Mouse (Mus musculus) gastrocnemius, adult 8-10 months (tissue): ENCODE results near the gene Gm49711. TPM values are rescaled to one million over a fixed set of nuclear protein-coding genes. Genes with fewer than 3 reads are reported as not detected.
A peak's percentile ranks its signal among the peaks of the same experiment; 100 is the strongest.

ENCODE experiments used
- DNase-seq, 2 experiments: peaks; one replicate each; pipeline ENCODE4 v3.0.0; 2022; ENCODE audit warnings: low spot score in 2 of 2
- total RNA-seq, 4 experiments: library from RNA; stranded (reverse); gene quantifications; 2 replicates each; pipeline ENCODE4 v1.2.4; 2022

Gm49711 gene
- total RNA-seq, 4 experiments from 2014 or later: not detected

DNA sequence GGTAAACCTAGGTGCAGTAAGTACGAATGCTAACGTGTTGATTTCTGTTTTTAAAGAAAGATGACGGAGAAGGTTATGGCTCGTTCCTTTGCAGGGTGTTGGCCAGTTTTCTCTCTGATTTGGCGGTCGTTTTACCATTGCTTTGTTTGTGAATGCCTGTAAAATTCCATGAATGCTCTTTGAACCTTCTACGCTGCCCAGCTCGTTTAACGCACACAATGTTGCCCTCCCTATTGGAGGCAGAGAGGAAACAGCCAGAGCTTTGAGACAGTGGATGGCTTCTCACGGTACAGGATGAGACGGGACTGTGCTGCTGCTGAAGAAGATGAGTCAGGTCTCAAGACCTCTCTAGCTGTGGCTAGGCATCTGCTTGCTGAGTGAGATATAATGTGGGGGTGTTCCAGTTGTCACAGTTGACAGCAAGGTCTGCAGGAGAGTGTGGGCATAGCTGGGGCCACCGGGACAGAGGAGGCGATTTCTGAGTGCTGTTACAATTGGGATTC, 60.9 kb downstream of the Gm49711 start:
- no peak for DNase-seq

GRCm38 (mm10) chr16:92120899-92121531, 62.9 kb downstream of the Gm49711 start:
- DNase-seq: no peak

DNA sequence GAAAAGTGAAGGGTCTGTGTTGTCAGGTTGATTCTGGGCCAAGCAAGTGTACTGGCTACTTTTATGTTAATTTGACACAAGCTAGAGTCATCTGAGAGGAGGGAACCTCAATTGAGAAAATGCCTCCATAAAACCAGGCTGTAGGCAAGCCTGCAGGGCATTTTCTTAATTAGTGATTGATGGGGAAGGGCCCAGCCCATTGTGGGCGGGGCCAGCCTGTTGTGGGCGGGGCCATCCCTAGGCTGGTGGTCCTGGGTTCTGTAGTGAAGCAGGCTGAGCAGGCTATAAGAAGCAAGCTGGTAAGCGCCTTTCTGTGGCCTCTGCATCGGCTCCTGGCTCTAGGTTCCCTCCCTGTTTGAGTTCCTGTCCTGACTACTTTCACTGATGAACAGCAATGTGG, 69.1 kb downstream of the Gm49711 start:
- no peak for DNase-seq

DNA sequence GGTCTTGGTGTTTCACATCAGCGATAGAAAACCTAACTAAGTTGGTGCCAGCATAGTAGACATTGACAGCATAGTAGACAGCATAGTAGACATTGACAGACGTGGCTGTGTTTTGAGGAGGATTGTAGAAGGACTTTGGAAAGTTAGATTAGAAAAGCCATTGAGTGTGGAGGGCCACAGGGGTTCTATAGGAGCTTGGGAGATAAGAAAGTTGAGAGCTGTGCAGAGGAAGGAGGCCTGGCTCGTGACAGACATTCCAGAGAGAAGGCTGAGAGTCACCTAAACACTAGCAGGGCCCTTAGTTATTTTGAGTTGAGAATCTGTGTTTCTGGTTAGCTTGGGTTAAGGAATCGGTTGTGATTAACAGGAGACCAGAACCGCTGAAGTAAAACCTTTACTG, 69.5 kb downstream of the Gm49711 start:
- no peak for DNase-seq

DNA sequence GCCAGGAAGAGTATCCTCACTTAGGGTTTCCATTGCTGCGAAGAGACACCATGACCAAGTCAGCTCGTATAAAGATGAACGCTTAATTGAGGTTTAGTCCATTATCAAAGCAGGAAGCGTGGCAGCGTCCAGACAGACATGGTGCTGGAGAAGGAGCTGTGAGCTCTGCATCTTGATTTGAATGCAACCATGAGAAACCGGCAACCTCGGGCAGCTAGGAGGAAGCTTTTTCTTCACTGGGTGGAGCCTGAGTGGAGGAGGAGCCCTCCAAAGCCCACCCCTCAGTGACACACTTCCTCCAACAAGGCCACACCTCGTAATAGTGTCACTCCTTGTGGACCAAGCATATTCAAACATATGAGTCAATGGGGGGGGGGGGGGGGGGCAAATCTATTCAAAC, 71.7 kb downstream of the Gm49711 start:
- DNase-seq: no peak

DNA sequence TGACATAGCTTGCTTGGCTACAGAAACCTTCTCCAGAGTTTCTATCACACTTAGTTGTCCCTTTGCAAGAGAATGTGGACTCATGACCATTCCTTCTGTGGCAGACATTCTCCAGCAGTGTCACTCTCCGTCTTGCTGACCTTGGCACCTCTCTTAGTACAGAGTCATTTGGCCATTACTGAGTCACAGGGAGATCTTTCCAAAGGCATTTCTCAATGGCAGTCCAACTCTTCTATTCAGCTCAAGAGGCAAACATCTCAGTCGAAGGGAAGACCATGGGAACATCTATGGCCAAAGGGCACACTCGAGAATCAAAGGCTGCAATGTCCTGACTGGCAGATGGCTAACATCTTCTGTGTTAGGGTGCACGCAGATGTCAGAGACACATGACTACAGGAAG, 74.4 kb downstream of the Gm49711 start:
- DNase-seq: no peak

DNA sequence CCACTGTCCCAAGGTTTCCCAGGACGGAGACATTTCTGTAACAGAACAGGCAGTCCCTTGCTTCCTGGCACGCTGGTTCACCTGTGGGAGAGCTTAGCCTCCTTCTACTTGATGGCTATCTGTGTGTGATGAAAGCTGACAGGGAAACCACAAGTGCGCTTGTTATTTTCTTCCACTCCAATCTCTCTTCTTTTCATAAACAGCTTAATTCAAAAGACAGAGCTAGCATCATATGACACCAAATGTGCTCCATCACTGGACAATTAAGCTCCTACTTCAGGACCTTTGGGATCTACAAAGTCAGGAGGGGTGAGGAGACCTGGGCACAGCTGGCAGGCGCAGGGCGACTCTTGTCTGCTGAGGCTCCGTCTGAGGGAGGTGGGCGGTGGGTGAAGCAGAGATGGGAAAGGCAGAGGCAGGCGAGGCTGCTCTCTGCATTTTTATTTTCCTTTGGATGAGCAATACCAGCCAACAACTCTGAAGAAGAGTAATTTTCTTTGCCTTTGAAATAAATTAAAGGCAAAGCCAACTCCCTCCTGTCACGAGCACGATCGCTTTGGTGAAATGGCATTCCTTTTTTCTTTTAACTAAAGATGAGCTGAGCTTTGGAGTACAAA, 76.1 kb downstream of the Gm49711 start:
- DNase-seq: no peak

DNA sequence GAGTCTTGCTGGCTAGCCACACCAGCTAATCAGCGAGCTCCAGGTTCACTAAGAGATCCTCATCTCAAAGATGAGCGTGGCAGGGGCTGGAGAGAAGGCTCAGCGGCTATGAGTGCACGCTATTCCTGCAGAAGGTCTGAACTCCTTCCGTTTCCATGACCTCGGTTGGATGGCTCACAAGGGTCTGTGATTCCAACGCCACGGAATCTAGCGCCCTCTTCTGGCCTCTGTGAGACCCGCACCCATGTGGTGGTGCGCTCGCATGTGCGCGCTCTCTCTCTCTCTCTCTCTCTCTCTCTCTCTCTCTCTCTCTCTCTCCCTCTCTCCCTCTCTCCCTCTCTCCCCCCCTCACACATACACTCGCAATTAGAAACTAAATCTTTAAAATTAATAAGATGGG, 78.2 kb downstream of the Gm49711 start:
- DNase-seq: no peak

DNA sequence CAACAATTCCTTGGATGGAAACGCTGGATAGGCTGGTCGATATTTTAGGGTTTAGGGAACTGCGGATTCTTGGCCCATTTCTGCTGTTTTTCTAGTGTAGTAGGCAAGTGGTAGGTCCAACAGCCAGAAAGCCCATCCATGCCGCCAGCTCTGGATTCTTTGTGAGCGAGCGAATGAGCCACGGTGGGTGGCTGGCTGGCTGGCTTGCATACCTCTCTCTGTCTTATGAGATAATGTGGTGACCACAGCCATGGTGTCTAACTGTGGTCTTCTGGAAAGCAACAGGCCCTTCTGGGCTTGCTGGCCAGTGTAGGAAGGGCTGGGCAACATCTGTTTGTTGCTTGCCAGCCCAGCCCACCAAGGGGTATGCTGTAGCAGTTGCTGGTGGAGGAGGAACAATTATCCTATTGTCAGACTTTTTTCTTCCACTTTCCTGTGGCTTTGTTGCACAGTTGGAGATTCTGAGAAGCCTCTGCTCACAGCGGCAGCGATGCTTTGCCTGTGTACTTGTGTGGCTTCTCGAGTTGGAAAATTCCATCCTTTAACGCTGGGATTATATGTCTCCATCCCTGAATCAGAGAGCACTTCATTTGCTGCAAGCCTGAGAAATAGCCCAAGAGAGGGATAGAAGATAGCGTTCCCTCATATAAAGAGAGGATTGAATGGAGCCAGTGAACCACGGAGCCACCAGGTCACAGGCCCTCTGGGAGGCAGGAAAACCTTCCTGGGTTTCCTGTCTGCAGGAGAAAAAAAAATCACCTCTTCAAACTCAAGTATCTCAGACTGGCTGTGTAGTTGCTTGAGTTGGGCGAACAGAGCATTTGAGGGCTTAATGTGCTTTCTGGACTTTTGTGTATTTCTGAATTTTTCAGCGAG, 81.5 kb downstream of the Gm49711 start:
- no peak for DNase-seq

DNA sequence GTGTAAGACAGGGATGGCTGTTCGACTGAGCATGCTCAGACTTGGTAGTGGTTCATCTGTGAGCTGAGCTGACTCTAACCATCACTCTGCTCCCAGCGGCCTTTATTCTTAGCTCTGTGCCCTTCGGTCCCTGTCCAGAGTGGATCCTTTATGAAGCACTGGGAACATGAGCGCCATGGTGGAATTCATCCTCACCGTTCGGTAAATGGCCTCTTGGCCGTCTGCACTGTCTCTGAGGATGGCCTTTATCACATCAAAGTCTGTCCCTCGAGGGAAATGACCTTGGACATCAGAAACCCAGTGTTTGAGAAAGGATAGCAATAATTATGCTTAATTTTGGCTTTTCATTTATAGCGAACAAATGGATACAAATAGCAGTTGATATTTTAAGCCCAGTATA, 82.2 kb downstream of the Gm49711 start:
- DNase-seq: no peak

DNA sequence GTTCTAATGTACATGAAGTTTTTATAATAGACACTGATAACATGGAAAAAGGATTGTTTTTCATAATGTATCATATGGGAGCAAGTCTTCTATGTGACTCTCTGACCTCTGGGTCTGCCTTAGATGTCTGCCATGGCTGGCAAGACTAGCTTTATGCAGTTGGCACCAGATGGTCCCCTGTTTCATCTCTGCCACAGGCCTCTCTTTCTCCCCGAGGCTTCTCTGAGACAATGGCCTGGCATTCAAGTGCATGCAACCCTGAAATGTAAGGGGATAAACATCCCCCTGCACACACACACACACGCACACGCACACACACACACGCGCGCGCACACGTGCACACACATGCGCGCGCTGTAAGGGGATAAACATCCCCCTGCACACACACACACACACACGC, 82.9 kb downstream of the Gm49711 start:
- no peak for DNase-seq

DNA sequence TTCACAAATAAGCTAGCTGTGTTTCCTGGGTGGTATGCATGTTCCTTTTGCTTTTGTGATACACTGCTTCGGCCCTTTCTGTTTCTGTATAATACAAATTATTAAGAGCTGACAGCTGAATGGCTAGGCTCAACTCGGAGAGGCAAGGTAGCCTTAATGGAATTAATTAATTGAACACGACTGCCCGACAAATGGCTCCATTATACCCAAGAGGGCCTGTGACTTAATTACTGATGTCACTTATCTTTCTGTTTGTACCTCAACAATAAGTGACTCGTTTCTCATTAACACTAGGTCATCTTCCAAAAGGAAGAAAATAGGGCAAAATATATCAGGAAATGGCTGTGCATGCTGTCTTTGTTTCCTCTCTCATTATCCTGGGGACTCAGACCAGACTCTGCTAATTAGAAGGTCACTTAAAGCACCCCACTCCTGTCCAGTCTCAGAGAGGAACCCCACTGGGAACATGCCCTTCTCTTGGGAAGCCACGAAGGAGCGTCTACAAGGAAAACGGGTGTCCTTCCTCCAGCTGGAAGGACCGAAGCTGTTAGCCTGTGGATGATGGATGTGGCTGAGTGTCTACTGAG, 84.4 kb downstream of the Gm49711 start:
- no peak for DNase-seq

GRCm38 (mm10) chr16:92147631-92148366, 89.7 kb downstream of the Gm49711 start:
- no peak for DNase-seq

DNA sequence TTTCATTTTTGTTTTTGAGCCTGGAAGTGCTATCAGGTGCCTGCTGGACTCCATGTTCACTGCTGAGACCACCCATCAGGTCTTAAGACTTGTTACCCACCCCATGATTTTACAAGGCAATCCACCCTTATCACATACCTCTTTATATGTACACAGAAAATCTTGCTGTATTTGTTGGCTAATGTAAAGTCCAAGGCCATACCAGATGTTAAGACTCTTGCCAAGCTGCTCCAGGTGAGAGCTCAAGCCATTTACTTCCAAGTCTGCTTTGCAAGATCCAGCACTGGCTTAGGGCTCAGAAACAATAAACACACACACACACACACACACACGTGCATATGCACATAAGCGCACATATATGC, 90.2 kb downstream of the Gm49711 start:
- no peak for DNase-seq

GRCm38 (mm10) chr16:92150975-92151374, 92.9 kb downstream of the Gm49711 start:
- DNase-seq: no peak

DNA sequence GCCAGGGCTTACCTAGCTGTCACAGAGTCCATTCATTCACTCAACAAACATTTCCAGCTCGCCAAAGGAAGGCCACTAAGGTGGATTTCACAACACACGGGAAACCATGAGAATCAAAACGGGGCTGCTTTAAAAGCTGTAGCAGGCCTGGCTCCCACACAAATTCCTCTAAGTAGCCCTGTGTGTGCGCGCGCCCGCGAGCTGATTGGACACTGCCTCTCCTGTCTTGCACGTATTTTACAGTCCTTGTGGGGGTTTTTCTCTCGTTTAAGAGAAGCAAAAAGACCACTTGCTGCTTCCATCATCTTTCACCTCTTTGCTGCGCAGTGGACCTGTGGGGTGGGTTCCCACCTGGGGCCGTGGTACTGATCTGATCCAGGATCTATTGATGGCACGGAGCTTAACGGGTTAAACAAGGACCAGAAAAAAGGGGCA, 99.9 kb downstream of the Gm49711 start:
- peak in 1 of 2 experiments; percentile 7 for DNase-seq

DNA sequence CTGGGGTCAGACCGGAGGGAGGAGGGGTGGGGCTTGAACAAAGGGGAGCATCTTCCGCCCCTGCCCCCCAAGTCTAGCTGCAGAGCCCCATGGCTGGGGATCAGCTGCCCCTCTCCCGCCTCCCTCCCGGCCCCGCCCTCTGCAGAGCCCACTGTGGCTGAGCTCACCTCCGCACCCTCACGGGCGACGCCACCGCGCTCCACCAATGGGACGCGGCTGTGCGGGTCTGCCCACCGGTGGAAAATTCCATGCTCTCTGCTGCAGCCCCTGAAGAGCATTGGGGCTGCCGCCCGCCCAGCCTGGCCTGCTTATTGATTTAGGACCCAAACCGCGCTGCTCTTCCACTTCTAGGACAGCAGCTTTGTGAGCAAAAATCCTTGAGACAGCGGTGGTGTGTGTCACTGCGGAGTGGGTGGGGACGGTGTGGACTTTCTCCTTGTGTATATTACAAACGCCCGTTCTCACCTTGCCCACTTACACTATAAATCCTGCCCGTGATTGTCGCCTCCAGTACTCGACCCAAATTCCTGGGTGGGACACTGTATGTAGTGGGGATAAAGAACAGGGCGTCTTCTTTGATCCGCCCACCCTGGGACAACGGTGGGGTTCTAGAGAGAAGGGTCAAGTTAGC, 100.5 kb downstream of the Gm49711 start:
- peak; percentile 24 to 48 for DNase-seq

GRCm38 (mm10) chr16:92159114-92159513, 101.0 kb downstream of the Gm49711 start:
- DNase-seq: no peak

- no peak for DNase-seq
Observed at GRCm38 (mm10) chr16:92162289-92162688, 104.2 kb downstream of the Gm49711 start.

GRCm38 (mm10) chr16:92163545-92163944, 105.4 kb downstream of the Gm49711 start:
- no peak for DNase-seq

GRCm38 (mm10) chr16:92176052-92176451, 117.9 kb downstream of the Gm49711 start:
- no peak for DNase-seq
